Mouse (Mus musculus) ES-E14 (cell line): ENCODE measurements at regions not wholly inside any gene's neighbourhood (a gene's known extent, or its start where the extent isn't known, plus 50 kb on each side); places are given as distances from the start of the nearest gene placed in this dataset.

Source experiments
- HCFC1 ChIP-seq: IDR thresholded peaks from 2 replicates; pipeline ENCODE4 v1.6.1; 2012; ENCODE audit warnings: low read length, inconsistent platforms, borderline replicate concordance; ENCODE audit not compliant: insufficient read depth
- ZC3H11A ChIP-seq: IDR thresholded peaks from 2 replicates; pipeline ENCODE4 v1.6.1; 2012; ENCODE audit warnings: low read depth, mild to moderate bottlenecking, inconsistent platforms, low read length, borderline replicate concordance
- ZNF384 ChIP-seq: IDR thresholded peaks from 2 replicates; pipeline ENCODE4 v1.6.1; 2012; ENCODE audit warnings: low read depth, low read length, inconsistent platforms

GRCm38 (mm10) chr3:33914386-33914785, 70.3 kb upstream of the Ccdc39 start:
- TF ChIP-seq ZC3H11A (peak; percentile 50; the same call in 1 of the 2 replicates), ZNF384 (no peak), HCFC1 (no peak)
